Mouse (Mus musculus) midbrain, embryonic 12.5 days (tissue): Measurements from ENCODE around the gene Duoxa2. TPM values are rescaled to one million over a fixed set of nuclear protein-coding genes. Genes with fewer than 3 reads are reported as not detected.
"Not testable (repeated sequence)": the region's sequence is repeated elsewhere in the genome, so short reads cannot be mapped to it uniquely, and the experiment has no call there.

ENCODE experiments used
- ATAC-seq: fragments of 200-750 bp; cut with Nextera tagmentation; 2 replicates; pipeline ENCODE4 v1.8.0; 2017; ENCODE audit warnings: low read depth, moderate TSS enrichment, moderate library complexity; ENCODE audit not compliant: low FRiP score
- H3K27ac ChIP-seq: fragments of 300-500 bp; sonication (generic); replicated peaks from 2 replicates; pipeline ENCODE4 v1.5.1; 2016; ENCODE audit warnings: mild to moderate bottlenecking
- H3K27me3 ChIP-seq: fragments of 300-500 bp; sonication (generic); 2 replicates; pipeline ENCODE4 v1.6.1; 2016; ENCODE audit warnings: mild to moderate bottlenecking
- H3K36me3 ChIP-seq: fragments of 300-500 bp; sonication (generic); 2 replicates; pipeline ENCODE4 v1.6.1; 2016
- H3K4me1 ChIP-seq: fragments of 300-500 bp; sonication (generic); 2 replicates; pipeline ENCODE4 v1.6.1; 2016
- H3K4me2 ChIP-seq: fragments of 300-500 bp; sonication (generic); replicated peaks from 2 replicates; pipeline ENCODE4 v1.6.1; 2016; ENCODE audit warnings: mild to moderate bottlenecking, moderate library complexity
- H3K4me3 ChIP-seq: fragments of 300-500 bp; sonication (generic); 2 replicates; pipeline ENCODE4 v1.5.1; 2016; ENCODE audit warnings: mild to moderate bottlenecking
- H3K9ac ChIP-seq: fragments of 300-500 bp; sonication (generic); replicated peaks from 2 replicates; pipeline ENCODE4 v1.6.1; 2016; ENCODE audit warnings: mild to moderate bottlenecking, moderate library complexity
- H3K9me3 ChIP-seq: fragments of 300-500 bp; sonication (generic); 2 replicates; pipeline ENCODE4 v1.6.1; 2016; ENCODE audit warnings: mild to moderate bottlenecking
- WGBS: fragments of 180-500 bp; shearing (Covaris S2); methylation state at CpG from one replicate; pipeline ENCODE4 v1.1.7; 2016; 5-methylcytosine and 5-hydroxymethylcytosine counted together
- polyA plus RNA-seq: library from polyadenylated mRNA; unstranded; fragments of >200 nt; fragmentation: Nextera tagmentation; extraction: Ambion mirVana; gene quantifications from 2 replicates; pipeline ENCODE4 v1.2.1, GENCODE M21; 2016

Duoxa2 gene
- polyA plus RNA-seq, 1 experiment from 2014 or later, result not detected

- Histone ChIP-seq H3K9me3 (no peaks in the 10 kb centered on the region), H3K9ac (no peak overlapping the region), H3K27ac (no peak overlapping the region), H3K36me3 (no peaks in the 10 kb centered on the region), H3K4me1 (peaks cover 19% of the 10 kb centered on the region), H3K27me3 (no peaks in the 10 kb centered on the region), H3K4me3 (no peak overlapping the region), H3K4me2 (no peak overlapping the region)
- WGBS, result 78% methylated on average over 6 of the region's 6 CpGs
- no peak for ATAC-seq
Measured at GRCm38 (mm10) chr2:122345106-122345893, 46.6 kb downstream of the Duoxa2 start.

DNA sequence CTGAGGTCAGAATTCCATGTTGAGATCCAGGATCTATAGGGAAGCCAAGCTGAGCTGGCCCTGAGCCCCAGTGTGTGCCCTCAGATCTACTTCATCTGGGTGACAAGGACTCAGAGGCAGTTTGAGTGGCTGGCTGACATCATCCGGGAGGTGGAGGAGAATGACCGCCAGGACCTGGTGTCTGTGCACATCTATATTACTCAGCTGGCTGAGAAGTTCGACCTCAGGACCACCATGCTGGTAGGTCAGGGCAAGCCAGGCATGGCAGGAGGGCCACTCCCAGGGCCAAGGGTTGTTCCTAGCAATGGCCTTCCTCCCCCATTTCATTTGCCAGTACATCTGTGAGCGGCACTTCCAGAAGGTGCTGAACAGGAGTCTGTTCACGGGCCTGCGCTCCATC is 47.5 kb downstream of the Duoxa2 start:
- H3K27me3 ChIP-seq, H3K9ac ChIP-seq, H3K4me3 ChIP-seq, H3K36me3 ChIP-seq, H3K4me2 ChIP-seq, H3K27ac ChIP-seq, H3K9me3 ChIP-seq, ATAC-seq: not testable (repeated sequence)
- H3K4me1 ChIP-seq, result peaks cover 22% of the 10 kb centered on the region
- 86% methylated on average over 6 of the region's 6 CpGs for WGBS

DNA sequence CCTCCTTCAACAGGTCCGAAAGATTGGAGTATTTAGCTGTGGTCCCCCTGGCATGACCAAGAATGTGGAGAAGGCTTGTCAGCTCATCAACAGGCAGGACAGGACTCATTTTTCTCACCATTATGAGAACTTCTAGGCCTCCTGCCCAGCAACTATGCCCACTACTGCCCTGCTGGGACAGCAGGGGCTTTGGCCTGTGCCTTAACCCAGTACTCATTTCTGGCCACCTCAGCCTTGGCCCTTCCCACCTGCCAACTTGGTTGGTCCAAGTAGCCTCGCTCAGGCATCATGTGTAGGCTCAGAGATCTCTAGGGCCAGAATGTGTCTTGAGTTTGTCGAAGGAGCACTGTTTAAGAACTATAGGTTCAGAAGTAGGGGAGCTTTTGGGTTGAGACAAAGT is 48.6 kb downstream of the Duoxa2 start:
- Histone ChIP-seq H3K27ac (no peak overlapping the region), H3K36me3 (no peaks in the 10 kb centered on the region), H3K9ac (no peak overlapping the region), H3K27me3 (no peaks in the 10 kb centered on the region), H3K4me2 (no peak overlapping the region), H3K9me3 (no peaks in the 10 kb centered on the region), H3K4me1 (peaks cover 33% of the 10 kb centered on the region), H3K4me3 (no peak overlapping the region)
- WGBS, result 93% methylated on average over 3 of the region's 3 CpGs
- no peak for ATAC-seq

DNA sequence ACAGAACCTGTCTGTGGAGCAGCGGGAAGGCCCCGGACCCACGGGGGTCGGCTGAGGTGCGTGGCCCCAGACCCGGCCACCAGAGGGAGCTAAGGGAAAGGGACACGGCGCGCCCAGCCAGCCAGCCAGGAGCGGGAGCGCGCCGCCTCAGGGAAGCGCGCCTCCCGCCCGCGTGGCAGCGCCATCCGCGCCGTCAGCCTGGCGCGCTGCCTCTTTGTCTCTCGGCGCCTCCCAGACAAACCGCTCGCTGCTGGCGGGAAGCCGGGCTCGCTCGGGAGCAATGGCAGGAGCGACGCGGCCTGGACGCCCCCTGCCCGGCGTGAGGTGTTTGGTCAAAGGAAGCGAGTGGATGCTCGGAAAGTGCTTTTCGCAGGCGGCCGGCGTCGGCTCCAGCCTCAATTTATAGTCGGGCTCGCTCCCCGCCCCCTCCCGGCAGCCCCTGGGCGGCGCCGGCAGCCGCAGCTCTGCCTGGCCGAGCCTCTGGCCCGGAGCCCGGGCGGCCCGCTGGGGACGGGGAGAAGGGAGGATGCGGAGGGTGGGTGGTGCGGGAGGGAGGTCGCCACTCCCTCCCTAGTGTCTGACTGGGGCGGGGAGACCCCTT is 49.9 kb downstream of the Duoxa2 start:
- H3K27me3 ChIP-seq, result no peaks in the 10 kb centered on the region
- 0% methylated on average over 50 of the region's 63 CpGs for WGBS
- peak overlapping the region; percentile 53 for H3K4me3 ChIP-seq
- peaks cover 10% of the 10 kb centered on the region for H3K36me3 ChIP-seq
- H3K4me1 ChIP-seq, result peaks cover 43% of the 10 kb centered on the region
- no peaks in the 10 kb centered on the region for H3K9me3 ChIP-seq
- peak overlapping the region; percentile 85 for H3K9ac ChIP-seq
- peak; percentile 89 for ATAC-seq
- H3K27ac ChIP-seq, result peak overlapping the region; percentile 99
- peak overlapping the region; percentile 60 for H3K4me2 ChIP-seq

DNA sequence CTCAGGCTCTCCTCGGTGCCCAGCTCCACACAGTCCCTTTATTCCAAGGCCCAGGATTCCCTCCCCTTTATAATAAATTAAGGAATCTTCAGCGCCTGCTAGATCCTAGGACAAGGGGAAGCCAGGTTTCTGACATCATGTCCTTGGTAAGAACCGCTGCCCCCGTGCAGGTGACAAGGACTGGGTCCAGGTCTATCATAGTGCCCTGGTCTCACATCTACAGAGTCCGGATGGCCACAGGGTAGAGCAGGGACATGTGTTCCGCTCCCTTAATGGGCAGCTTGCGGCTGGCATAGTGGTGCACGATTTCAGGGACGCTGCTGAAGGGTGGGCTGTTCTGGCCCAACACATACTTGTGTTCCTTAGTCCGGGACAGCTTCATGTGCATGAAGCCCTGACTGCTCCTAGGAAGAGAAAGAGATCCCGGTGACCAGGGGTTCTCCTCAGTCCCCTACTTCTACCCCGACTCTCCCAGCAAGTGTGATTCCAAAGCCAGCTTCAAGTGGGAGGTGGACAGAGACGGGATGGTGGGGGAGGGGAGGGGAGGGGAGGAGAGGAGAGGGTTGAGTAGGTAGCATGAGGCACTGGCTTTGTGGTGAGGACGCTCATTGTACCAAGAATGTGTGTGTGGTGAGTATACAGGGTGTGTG is 50.6 kb downstream of the Duoxa2 start:
- Histone ChIP-seq H3K4me3 (peak overlapping the region; percentile 53), H3K9ac (peak overlapping the region; percentile 85), H3K27ac (peak overlapping the region; percentile 99), H3K9me3 (no peaks in the 10 kb centered on the region), H3K4me2 (peak overlapping the region; percentile 60), H3K36me3 (peaks cover 14% of the 10 kb centered on the region), H3K4me1 (peaks cover 50% of the 10 kb centered on the region), H3K27me3 (no peaks in the 10 kb centered on the region)
- WGBS, result 8% methylated on average over 14 of the region's 14 CpGs
- peak; percentile 67 for ATAC-seq

GRCm38 (mm10) chr2:122351156-122351930 is 52.6 kb downstream of the Duoxa2 start:
- no peak for ATAC-seq
- H3K4me2 ChIP-seq, result no peak overlapping the region

GRCm38 (mm10) chr2:122351931-122352329 is 53.2 kb downstream of the Duoxa2 start:
- Histone ChIP-seq H3K27me3 (no peaks in the 10 kb centered on the region), H3K4me2 (no peak overlapping the region), H3K4me1 (peaks cover 57% of the 10 kb centered on the region), H3K36me3 (peaks cover 29% of the 10 kb centered on the region), H3K9ac (no peak overlapping the region; the same call in 1 of the 2 replicates), H3K27ac (peak overlapping the region; percentile 83), H3K4me3 (no peak overlapping the region), H3K9me3 (no peaks in the 10 kb centered on the region)
- ATAC-seq, result peak; percentile 8; the same call in 1 of the 2 replicates
- WGBS, result 37% methylated on average over 4 of the region's 4 CpGs

More at GRCm38 (mm10) chr2:122351156-122351930, 52.6 kb downstream of the Duoxa2 start:
- no peaks in the 10 kb centered on the region for H3K27me3 ChIP-seq
- peaks cover 24% of the 10 kb centered on the region for H3K36me3 ChIP-seq
- H3K4me1 ChIP-seq, result peaks cover 57% of the 10 kb centered on the region
- peak overlapping the region; percentile 83 for H3K27ac ChIP-seq
- H3K9me3 ChIP-seq, result no peaks in the 10 kb centered on the region
- no peak overlapping the region for H3K4me3 ChIP-seq
- WGBS, result 69% methylated on average over 5 of the region's 5 CpGs
- no peak overlapping the region; the same call in 1 of the 2 replicates for H3K9ac ChIP-seq

Other genes starting within 250 kb of the Duoxa2 start
- gene Spg11, start 180.5 kb upstream of the Duoxa2 start, polyA plus RNA-seq, result 15.0 and 16.4 TPM in 2 replicates
- gene B2m, start 151.2 kb upstream of the Duoxa2 start, polyA plus RNA-seq, result 107 and 122 TPM in 2 replicates
- gene Trim69, start 138.2 kb upstream of the Duoxa2 start, polyA plus RNA-seq, result not detected in 2 replicates
- gene Patl2, start 112.7 kb upstream of the Duoxa2 start, polyA plus RNA-seq, result not detected in 2 replicates
- gene Terb2, start 112.6 kb upstream of the Duoxa2 start, polyA plus RNA-seq, result not detected in 2 replicates
- gene Sord, start 64.2 kb upstream of the Duoxa2 start, polyA plus RNA-seq, result 24.6 and 25.3 TPM in 2 replicates
- not detected in 2 replicates for gene Duox2, start 451 bp upstream of the Duoxa2 start, polyA plus RNA-seq
- gene Duoxa1, start 14.8 kb downstream of the Duoxa2 start, polyA plus RNA-seq, result 0.43 and 0.64 TPM in 2 replicates
- 0.12 and 0.18 TPM in 2 replicates for gene Duox1, start 16.8 kb downstream of the Duoxa2 start, polyA plus RNA-seq
- 9.2 TPM in 2 replicates for gene Shf, start 70.3 kb downstream of the Duoxa2 start, polyA plus RNA-seq
- gene Slc28a2, start 127.6 kb downstream of the Duoxa2 start, polyA plus RNA-seq, result not detected in 2 replicates
- not detected in 2 replicates for gene Gm14085, start 186.0 kb downstream of the Duoxa2 start, polyA plus RNA-seq